Mouse (Mus musculus) urinary bladder, postnatal 36 days (tissue): ENCODE results near the gene Gm21861.
"Not testable (repeated sequence)": the region's sequence is repeated elsewhere in the genome, so short reads cannot be mapped to it uniquely, and the experiment has no call there.

Experiments
- DNase-seq, 2 experiments: peaks; one replicate each; pipeline ENCODE4 v3.0.0; 2022; ENCODE audit warnings: low spot score in 2 of 2, mixed read lengths in 1 of 2

Gene Gm21861

DNA sequence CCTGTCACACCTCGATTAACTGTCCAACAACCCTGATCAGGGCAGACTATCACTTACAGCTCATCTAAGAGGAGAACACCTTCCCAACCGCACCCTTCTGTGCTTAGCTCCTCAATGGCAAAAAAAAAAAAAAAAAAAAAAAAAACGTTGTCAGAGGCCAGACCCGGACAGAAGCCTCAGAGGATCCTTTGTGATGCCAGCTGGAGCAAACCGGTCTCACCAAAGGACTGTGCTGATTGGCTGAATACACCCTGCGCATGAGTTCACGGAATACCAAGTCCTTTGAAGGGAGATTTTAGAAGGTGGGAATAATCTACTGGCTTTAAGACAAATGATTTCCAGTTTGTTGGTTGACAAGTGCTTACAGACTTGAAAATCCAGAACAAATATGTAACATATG is at the start of gene Gm21861:
Gene Gm21861 (minus strand): TSS at position 101 of the 400 bp plus-strand sequence.
- DNase-seq = not testable (repeated sequence)
